Mouse (Mus musculus) spleen, adult 12 weeks (tissue): Measurements from ENCODE around the gene Ltb4r1.
A peak's percentile ranks its signal among the peaks of the same experiment; 100 is the strongest.

Experiments
- DNase-seq: peaks from one replicate; pipeline ENCODE4 v3.0.0; 2022; ENCODE audit warnings: low spot score

The Ltb4r1 gene

DNA sequence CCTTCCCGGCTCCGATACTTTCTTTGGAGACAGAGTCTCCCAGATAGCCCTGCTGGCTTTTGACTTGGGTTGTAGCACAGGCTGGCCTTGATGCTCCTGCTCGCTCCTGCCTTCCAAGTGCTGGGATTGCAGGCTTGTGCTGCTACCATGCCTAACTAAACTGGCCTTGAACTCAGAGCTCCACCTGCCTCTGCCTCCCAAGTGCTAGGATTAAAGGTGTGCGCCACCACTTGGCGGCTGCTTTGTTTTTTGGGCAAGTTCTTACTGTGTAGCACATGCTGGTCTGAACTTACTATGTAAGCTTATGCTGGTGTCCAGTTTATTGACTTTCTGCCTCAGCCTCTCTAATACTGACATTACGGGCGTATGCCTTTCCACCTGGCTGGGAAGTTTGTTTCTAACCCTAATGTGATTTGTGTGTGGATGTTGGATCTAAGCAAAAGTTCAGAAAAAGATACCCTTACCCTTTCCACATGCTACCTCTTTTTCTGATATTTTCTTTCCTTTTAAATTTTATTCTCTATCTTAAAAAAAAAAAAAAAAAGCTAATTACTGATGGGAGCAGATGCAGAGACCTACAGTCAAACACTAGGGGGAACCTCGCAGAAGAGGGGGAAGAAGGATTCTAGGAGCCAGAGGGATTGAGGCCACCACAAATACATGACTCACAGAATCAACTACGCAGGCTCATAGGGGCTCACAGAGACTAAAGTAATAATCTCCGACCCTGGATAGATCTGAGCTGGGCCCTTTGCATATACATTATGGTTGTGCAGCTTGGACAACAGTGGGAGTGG lies 18.5 kb upstream of the Ltb4r1 start:
- no peak for DNase-seq

DNA sequence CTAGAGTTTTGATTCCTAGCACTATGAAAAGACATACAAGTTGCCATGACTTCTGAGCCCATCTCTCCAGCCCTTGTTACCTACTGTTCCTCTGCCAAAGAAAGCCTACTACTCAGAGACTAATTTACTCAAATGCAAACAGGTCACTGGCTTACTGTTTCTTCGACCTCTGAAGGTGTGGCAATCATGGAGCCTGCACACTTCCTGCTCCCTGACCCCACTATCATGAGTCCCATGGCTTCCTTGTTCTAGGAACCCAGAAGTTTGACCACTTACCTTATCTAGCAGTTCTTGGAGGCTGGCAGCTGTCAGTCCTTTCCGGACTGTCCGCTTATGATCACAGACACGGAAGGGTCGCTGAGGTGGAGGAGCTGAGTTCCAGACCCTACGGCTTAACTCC lies 8.2 kb upstream of the Ltb4r1 start:
- DNase-seq: no peak

DNA sequence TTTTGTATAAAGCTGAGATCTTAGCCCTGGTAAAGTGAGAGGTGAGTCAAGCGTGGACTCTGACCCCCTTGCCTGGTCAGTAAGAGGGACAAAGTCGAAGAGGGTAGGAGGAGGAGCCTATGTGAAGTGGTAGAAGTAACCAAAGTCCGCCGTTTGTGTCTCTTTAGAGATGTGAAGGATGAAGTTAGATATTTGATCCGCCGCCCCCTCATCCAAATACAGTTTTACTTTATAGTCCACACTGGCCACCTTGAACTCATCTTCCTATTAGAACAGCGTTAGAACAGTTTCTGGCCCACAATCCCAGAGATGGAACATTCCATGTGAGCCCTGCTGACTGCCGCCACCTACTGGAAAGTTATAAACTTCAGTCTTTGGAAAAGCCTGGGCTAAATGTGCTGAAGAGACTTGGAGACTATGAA lies 7.4 kb upstream of the Ltb4r1 start, which contains the start of gene Cideb:
TSS of gene Cideb (minus strand) at position 96 of the 422 bp plus-strand sequence.
- DNase-seq: no peak

DNA sequence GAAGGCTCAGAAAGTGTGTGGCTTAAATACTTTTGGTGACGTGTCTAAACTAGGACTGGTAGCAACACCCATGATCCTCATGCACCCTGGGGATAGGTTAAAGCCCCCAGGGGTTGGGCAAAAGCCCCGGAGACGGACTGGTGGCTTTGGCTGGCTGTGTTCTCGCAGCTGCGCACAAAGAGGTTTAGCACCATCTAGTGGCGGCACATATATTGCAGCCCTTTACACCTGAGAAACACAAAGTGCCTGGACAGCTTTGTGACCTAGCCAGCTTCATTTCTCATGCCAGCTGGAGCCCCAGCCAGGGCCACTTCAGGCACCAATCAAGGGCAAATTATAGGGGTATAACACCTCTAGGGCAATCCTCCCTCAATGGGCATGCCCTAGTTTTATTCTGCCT lies 5.6 kb upstream of the Ltb4r1 start:
- peak; percentile 70 for DNase-seq

DNA sequence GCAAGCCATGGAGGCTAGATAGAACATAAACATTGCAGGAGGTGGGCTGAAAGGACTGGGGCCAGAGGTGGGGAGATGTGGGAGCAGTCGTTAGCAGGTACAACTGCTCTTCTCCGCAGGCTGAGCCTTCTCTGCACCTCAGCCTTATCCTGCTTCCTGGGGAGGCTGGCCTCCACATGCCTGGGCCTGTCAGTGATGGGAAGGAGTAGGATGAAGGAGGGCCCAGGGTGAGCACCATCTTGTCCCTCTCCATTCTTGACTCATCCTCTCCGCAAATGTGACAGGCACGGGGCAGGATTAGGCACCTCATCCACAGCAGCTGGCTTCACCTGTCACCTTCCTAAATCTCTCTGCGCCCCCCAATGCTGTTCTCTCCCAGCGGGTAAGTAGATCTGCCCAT lies 4.6 kb upstream of the Ltb4r1 start, which contains the start of gene Ltb4r2:
TSS of gene Ltb4r2 (plus strand) at position 266 of the 400 bp plus-strand sequence.
- DNase-seq: no peak

DNA sequence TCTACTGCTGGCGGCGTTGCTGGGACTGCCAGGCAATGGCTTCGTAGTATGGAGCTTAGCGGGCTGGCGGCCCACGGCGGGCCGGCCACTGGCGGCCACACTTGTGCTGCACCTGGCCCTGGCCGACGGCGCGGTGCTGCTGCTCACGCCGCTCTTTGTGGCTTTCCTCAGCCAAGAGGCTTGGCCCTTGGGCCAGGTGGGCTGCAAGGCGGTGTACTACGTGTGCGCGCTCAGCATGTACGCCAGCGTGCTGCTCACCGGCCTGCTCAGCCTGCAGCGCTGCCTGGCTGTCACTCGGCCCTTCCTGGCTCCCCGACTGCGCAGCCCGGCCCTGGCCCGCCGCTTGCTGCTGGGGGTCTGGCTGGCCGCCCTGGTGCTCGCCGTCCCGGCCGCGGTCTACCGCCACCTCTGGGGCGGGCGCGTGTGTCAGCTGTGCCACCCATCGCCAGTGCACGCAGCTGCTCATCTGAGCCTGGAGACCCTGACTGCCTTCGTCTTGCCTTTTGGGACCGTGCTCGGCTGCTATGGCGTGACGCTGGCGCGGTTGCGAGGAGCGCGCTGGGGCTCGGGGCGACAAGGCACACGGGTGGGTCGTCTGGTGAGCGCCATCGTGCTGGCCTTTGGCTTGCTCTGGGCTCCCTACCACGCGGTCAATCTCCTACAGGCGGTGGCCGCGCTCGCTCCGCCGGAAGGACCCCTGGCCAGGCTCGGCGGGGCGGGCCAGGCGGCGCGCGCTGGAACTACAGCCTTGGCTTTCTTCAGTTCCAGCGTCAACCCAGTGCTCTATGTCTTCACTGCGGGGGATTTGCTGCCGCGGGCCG lies 3.6 kb upstream of the Ltb4r1 start:
- DNase-seq: no peak

DNA sequence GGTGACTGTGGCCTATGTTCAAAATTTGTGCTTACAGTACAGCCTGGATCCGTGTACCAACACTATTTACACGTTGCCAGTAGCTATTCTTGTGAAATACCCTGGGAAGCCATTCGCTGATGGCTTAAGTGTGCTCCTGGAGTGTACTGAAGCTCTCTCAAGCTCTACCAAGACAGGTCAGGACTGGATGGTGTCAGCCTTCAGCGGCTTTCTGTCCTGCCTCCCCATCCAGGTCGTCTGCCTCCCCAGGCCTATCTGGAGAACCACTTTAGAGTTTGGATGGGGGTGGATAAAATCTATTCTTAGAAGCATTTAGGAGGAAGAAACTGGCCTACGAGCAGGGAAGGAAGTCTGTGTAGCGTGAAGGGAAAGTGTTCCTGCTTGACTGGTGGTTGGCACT lies 2.6 kb upstream of the Ltb4r1 start:
- no peak for DNase-seq

DNA sequence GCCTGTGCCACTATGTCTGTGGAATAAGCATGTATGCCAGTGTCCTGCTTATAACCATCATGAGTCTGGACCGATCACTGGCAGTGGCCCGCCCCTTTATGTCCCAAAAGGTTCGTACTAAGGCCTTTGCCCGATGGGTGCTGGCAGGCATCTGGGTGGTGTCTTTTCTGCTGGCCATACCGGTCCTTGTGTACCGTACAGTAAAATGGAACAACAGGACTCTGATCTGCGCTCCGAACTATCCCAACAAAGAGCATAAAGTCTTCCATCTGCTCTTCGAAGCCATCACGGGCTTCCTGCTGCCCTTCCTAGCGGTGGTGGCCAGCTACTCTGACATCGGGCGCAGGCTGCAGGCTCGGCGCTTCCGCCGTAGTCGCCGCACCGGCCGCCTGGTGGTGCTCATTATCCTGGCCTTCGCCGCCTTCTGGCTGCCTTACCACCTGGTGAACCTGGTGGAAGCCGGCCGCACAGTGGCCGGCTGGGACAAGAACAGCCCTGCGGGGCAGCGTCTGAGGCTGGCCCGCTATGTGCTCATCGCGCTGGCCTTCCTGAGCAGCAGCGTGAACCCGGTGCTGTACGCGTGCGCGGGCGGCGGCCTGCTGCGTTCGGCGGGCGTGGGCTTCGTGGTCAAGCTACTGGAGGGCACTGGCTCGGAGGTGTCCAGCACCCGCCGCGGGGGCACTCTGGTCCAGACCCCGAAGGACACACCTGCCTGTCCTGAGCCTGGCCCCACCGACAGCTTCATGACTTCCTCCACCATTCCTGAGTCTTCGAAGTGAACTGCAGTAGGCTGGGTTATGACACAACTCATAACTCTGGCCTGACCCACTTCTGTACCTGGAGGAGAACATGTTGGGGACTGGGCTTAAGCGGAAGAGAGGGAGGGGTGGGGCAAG lies 2.0 kb downstream of the Ltb4r1 start:
- DNase-seq: no peak

DNA sequence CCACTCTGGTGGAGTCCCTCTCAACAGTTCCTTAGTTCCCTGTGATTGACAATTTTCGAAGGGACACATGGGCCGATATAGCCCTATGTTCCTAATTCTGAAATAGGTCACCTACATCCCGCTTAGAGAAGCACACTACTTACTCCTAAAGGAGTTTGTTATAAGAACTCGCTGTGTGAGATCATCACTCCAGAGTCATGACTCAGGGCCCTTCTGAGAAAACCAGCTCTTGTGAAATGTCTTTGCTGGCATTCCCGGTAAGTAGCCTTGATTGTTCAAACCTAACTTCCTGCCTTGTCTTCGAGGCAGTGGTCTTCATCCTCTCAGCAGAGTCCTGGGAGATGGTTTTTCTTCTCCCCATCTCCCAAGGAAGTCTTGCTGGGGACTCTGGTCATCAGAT lies 2.8 kb downstream of the Ltb4r1 start:
- no peak for DNase-seq

DNA sequence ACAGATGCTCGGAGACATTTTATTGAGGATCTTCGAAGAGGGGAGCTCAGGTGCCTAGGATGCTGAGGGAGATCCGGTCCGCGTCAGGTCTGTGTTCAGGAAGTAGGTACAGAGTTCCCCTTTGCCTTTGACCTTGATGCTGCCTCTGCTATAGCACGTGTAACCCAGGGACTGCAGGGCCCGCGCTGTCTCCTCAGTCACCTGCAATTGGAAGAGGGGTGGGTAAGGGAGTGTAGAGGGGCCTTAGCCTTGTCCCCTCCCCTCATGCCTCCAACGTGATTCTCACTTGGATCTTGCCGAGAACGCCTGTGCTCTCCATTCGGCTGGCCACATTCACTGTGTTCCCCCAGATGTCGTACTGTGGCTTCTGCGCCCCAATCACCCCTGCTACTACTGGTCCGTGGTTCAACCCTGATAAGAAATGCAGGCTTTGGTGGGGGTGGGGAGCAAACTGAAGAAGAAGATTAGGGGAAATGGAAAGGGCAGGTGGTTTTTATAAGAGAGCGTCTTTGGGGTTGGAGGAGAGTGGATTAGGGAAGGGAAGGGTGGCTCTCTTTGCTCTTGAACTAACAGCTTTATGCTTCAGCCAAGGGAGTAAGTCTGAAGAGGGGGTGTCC lies 3.4 kb downstream of the Ltb4r1 start:
- no peak for DNase-seq

DNA sequence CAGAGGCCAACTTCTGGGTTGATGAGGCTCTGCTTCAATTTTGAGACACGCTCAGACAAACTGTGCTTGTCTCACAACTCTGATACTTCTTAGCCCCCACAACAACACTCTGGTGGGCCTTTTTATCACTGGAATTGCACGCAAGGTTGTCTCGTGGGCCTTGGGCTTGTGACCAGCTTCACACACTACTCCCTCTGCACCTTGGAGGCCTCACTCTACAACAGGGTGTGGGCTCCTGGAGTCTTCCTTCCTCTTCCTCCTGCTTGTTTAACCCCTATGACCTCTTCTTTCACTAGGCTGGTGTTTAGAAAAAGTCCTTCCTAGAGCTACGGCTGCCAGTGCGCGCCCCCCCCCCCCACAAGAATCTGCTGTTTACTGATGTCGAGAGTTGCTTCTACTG lies 10.9 kb downstream of the Ltb4r1 start:
- DNase-seq: no peak

DNA sequence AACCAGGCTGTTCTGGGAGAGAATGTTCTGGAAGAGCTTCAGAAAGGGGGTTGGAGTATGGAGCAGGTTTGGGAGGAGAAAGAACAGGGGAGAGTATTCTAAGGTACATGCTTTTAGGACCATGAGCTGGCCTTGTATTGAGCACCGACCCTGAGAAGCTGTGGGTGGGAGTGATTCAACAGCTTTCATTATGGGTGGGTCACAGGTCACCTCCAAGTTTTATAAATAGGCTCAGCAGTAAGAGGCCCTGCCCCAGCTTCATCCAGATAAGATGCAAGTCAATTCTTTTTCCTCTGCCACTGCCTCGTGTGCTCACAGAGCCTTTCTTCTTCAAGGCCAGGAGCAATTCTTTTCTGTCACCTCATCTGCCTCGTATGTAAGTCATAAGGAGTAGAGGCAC lies 11.4 kb downstream of the Ltb4r1 start:
- no peak for DNase-seq

DNA sequence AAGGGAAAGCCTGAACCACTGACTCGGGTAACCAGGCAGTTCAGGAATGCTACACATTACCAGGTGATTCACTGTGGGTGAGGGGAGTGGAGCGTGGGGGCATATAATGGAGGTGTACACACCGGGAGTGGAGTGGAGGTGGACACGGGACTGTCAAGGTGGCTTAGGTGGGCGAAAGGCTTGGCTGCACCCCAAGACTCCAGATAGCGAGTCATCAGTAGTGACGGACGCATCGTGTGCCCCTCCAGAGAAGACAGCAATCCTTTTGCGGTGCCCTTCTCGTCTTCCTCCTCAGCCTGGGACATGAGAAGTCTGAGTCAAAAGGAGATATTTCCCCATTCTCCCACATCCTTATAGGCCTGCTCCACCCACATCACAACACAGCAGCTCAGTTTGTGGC lies 12.0 kb downstream of the Ltb4r1 start:
- no peak for DNase-seq

DNA sequence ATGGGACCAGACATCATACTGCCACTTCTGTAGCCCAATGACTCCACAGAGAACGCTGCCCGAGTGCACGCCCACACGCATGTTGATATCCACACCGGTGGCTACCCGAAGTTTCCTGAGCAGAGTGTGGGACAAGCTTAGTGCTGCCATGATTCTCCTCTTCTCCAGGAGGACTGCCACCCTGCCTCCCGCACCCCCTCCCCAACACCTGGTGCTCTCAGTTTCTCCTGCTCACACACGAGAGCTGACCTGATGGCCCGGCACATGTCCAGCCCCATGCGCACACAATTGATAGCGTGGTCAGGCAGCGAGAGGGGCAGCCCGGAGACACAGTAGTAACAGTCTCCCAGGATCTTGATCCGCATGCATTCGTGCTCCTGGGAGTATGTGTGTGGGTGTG lies 12.9 kb downstream of the Ltb4r1 start:
- no peak for DNase-seq

DNA sequence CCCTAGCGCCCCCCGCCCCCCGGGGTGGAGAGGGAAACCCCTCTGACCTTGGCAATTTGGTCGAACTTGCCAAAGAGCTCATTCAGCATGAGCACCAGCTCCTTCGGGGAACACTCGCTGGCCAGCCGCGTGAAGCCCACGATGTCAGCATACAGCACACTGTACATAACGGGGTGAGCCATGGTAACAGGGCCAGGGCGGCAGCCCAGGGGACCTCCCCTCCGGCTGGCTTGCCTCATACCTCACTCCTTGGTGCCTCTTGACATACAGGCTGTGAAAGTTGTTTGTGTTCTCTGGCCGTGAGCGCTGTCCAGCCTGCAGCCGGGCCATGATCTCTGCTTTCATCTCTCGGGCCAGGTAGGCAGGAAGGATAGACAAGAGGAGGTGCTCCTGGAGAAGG lies 13.9 kb downstream of the Ltb4r1 start:
- DNase-seq: no peak

DNA sequence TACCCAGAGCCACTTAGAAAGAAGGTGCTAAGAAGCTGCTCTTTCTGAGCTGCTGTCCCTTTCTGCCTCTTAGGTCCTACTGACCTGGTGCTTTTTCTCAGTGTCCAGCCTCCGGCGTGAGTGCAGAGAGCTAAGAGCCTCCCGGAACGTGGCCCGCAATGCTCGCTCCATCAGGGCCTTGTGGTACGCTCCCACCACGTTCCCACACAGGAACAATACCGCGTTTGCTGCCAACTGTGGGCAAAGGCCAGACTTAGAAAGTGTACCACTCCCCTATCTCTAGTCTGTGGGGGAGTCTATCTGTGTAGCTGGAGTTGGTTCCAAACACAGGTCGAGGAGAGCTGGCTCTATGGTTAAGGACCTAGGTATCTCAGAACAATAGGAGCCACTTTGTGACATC lies 15.0 kb downstream of the Ltb4r1 start:
- no peak for DNase-seq

DNA sequence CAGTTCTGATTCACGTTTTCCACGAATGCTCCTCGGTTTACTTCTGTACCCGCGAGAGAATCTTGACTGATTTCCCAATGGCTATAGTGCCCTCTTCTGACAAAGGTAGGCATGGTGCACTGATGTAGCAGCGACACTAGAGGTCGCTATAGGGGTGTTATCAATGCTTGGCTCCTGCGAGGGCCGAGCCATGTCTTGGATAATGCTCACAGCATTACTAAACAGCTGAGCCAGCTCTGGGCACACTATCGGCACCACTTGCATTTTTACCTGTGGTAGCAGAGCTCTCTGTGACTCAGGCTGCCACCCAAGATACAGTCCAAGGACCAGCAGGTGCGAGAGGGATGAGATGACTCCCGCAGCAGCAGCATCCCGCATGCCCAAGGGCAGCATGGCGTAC lies 15.5 kb downstream of the Ltb4r1 start:
- no peak for DNase-seq

DNA sequence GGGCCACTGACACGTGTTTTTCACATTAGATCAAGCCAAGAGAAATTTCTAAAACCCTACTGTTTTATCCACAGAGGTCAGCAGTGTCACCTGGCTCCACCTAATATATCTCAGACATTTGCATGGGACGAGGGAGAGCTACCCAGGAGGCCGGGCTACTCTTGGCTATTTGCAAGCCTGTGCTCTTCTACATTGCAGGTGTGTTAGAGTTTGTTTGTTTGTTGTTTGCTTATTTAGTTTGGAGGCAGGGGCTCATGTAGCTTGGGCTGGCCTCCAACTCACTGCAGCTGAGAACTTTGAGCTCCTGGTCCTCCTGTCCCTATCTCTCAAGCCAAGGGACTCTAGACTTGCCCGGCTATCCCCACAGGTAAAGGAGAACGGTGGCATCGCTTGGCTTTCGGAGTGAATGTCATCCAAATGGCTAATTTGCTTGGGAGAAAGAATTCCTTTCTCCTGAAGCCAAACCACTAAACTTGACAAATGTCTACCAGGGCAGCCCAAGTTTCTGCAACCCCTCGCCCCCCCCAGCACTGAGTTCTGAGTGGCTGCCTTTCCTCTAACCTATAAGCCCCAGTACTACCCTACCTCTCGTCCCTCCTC lies 16.7 kb downstream of the Ltb4r1 start:
- no peak for DNase-seq

DNA sequence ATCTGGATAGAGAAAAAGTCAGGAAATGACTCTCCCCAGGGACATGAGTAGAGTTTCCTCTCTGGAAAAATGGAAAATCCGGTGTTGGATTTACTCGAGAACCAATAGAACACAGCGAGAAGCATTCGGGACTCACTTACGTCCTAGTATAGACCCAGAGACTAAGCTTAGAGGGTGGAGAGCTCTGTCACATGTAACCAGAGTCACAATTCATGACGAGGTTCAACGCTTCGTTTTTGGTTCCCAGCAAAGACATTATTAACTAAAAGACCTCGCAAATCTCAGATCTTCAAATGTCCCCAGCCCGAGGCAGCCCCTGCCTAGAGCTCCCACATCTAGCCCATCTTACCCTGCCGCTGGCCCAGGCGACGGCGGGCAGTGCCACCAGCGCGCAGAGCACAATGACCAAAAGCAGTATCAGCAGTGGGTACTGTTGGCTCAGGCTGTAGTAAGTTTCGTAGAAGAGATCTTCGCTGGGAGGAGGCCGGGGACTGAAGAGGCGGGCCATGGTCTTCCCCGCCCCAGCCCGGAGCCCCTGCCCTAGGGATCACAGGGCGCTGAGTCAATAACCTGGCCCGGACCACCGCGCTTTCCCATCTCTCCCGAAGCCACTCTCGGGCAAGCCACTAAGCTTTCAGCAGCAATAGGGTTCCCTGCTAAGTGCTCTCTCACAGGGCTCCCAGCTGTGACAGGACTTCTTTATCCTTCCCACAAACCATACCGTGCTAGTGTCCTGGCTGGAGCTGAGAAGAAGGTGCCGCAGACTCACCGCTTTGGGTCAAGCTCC lies 17.6 kb downstream of the Ltb4r1 start:
- DNase-seq: no peak

DNA sequence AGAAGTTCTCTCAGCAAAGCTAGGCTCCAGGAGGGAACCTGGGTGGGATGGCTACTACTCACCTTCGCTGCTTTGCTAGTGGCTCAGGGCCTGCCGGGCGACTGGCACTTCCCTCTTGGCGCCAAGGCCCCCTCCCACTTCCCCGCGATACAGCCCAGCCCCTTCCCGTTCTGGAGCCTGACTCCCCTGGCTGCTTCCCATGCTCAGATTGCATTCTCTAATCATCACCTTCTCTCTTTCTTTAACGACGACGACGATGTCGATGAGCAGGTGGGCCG lies 18.1 kb downstream of the Ltb4r1 start, which contains the start of gene Adcy4:
TSS of gene Adcy4 (minus strand) at position 138 of the 278 bp plus-strand sequence.
- no peak for DNase-seq

DNA sequence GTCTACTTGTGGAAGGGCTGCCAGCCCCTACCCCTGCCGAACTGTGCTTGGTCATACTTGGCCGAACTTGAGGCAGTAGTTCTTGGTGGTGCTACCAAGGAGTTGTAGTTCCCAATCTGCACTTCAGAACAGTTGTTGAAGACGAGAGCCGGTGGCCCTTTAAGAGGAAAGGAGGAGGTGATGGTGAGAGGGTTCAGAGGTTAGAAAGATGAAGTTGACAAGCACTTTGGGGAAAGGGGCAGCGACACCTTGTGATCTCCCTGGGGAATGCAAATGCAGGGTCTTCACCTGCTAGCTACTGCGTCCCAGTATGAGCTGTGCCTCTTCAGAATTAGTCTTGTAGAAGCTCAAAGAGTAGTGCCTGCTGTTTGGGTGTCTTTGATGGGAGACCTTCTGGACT lies 19.4 kb downstream of the Ltb4r1 start:
- no peak for DNase-seq
